Mouse (Mus musculus) brain, embryonic 14.5 days (tissue): ENCODE measurements at regions not wholly inside any gene's neighbourhood (a gene's known extent, or its start where the extent isn't known, plus 50 kb on each side); places are given as distances from the start of the nearest gene placed in this dataset.

Experiments
- CTCF ChIP-seq: fragments of 200-500 bp; IDR thresholded peaks from 2 replicates; pipeline ENCODE4 v1.5.1; 2012; ENCODE audit warnings: inconsistent platforms, mild to moderate bottlenecking, moderate library complexity, borderline replicate concordance; ENCODE audit not compliant: insufficient read depth, insufficient read length; ENCODE audit errors: extremely low read depth
- POLR2A ChIP-seq: fragments of 200-500 bp; IDR thresholded peaks from 2 replicates; pipeline ENCODE4 v1.6.1; 2012; ENCODE audit warnings: mild to moderate bottlenecking, inconsistent platforms, borderline replicate concordance; ENCODE audit not compliant: poor library complexity, insufficient read depth, insufficient read length, severe bottlenecking; ENCODE audit errors: extremely low read depth

DNA sequence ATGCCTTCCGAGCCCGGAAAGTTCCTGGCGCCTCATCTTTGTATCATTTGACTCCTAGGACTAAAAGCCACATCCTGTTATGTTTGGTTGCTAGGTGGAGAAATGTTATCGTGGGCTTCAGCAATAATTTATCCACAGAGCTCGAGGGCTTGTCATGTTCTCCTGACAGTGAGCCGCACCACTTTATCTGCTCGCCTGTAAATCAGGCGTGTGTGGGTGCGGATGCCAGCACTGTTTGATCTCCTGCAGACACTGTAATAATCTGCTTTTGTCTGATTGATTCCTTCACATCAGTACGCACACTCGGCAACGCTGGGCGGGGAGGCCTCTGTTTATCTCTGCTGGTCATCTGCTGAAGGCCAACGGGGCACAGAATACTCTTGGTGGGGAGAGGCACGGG, 178.5 kb upstream of the Zfp64 start:
- no peak for TF ChIP-seq CTCF
- TF ChIP-seq POLR2A: no peak
